Mouse (Mus musculus): ENCODE results near the gene Wscd1. TPM values are rescaled to one million over a fixed set of nuclear protein-coding genes. Genes with fewer than 3 reads are reported as not detected.

The Wscd1 gene
- polyA plus RNA-seq (2021; fragmentation: Nextera tagmentation) = 58.3 and 59.4 TPM in 2 replicates
- long read RNA-seq, experiment 1, transcript Wscd1-202 (9 exons, 2,956 nt) = minor isoform, 18 of 403 reads
- long read RNA-seq, experiment 1, transcript Wscd1-203 (9 exons, 2,866 nt) = major isoform, 322 of 403 reads
- long read RNA-seq, experiment 1, partial matches to known transcripts = 27 of 403 reads
- long read RNA-seq, experiment 1, other reads (novel, unspliced or antisense) = 32 of 403 reads
- long read RNA-seq, experiment 2, transcript Wscd1-203 (9 exons, 2,866 nt) = major isoform, 64 of 100 reads
- long read RNA-seq, experiment 2, partial matches to known transcripts = 27 of 100 reads
- long read RNA-seq, experiment 2, other reads (novel, unspliced or antisense) = 8 of 100 reads

DNA sequence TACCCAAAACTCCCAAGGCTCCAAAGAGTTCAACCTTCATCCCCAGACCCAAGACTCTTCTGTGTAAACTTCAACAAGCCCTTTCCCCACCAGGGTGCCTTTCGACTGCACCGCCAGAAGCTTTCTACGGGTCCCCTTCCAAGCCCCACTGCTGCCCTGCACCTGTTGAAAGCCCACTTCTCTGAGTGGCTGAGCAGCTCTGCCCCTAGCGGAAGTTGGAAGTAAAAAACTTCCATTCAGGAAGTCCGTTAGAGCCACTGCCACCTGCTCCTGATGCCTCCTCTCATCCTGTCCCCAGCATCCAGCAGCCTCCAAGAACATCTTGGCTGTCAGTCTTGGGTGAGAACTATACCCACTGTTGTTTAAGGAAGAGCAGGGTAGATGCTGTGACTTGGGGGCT is at the start of gene Wscd1:
Gene Wscd1 (plus strand): TSS at position 250 of the 400 bp plus-strand sequence.

